ENCODE assay signal across 11 mouse cellular contexts in genomic region chr19:29074802-29075201, GRCm38 (mm10). TPM values are rescaled to one million over a fixed set of nuclear protein-coding genes. Genes with fewer than 3 reads are reported as not detected.
DNase-seq lines count a peak whose midpoint lies in the region; ATAC-seq lines count a peak whose summit lies in the region.
"Had no signal": no experiment of that assay in that cellular context is flagged by ENCODE, and none has a peak within 500 bp of the region (broad histone marks: within the 10 kb centered on the region; RNA-seq: fewer than 3 reads in every experiment).

No protein-coding gene starts in this region.

- intact Hi-C loops in heart, postnatal 14 days (cut with DNase I), result no loop called here

- no peaks in the 10 kb centered on the region for H3K4me1 ChIP-seq in hindbrain, embryonic 15.5 days (replicated peaks)
- H3K4me1 ChIP-seq in hindbrain, embryonic 13.5 days (replicated peaks), result 0 out of 2 replicates have a peak, but pooled peaks cover 4% of the 10 kb centered on the region

- H3K27ac ChIP-seq in hindbrain, embryonic 15.5 days (replicated peaks), result no peak overlapping the region
- H3K27ac ChIP-seq in hindbrain, embryonic 13.5 days, result no peak overlapping the region
- H3K27ac ChIP-seq: embryonic facial prominence, embryonic 15.5 days; liver, embryonic 12.5 days had no signal

- H3K4me2 ChIP-seq in hindbrain, embryonic 15.5 days, result no peak overlapping the region
- H3K4me2 ChIP-seq in hindbrain, embryonic 13.5 days, result no peak overlapping the region
- H3K4me2 ChIP-seq: embryonic facial prominence, embryonic 15.5 days; liver, embryonic 12.5 days had no signal

- H3K9ac ChIP-seq in hindbrain, embryonic 15.5 days, result no peak overlapping the region
- no peak overlapping the region for H3K9ac ChIP-seq in hindbrain, embryonic 13.5 days
- H3K9ac ChIP-seq: embryonic facial prominence, embryonic 15.5 days; liver, embryonic 12.5 days had no signal

- peak; percentile 55 for DNase-seq in right cerebral cortex, postnatal 4 days
- DNase-seq in right cerebral cortex, adult 18-20 months, result no peak
- peak; percentile 37 to 62 for DNase-seq in heart, postnatal 14 days
- no peak for DNase-seq in B cell, adult 2 months
- no peak for DNase-seq in spleen, adult 18-20 months
- DNase-seq in spleen, postnatal 36 days (ENCODE audit: low spot score in 2 of 2), result no peak

- H3K4me3 ChIP-seq in hindbrain, embryonic 15.5 days, result no peak overlapping the region
- no peak overlapping the region for H3K4me3 ChIP-seq in hindbrain, embryonic 13.5 days
- H3K4me3 ChIP-seq: embryonic facial prominence, embryonic 15.5 days; liver, embryonic 12.5 days had no signal

- H3K36me3 ChIP-seq in hindbrain, embryonic 15.5 days, result no peaks in the 10 kb centered on the region
- no peaks in the 10 kb centered on the region for H3K36me3 ChIP-seq in hindbrain, embryonic 13.5 days
- H3K36me3 ChIP-seq: embryonic facial prominence, embryonic 15.5 days had no signal

- peak; percentile 23; the same call in 1 of the 2 replicates for ATAC-seq in hindbrain, embryonic 15.5 days (ENCODE audit: low FRiP score, low read depth)
- ATAC-seq in hindbrain, embryonic 13.5 days (ENCODE audit: low FRiP score), result no peak
- ATAC-seq: liver, embryonic 12.5 days had no signal

- WGBS in hindbrain, embryonic 15.5 days, result 64% methylated on average over 6 of the region's 6 CpGs
- WGBS in hindbrain, embryonic 13.5 days, result 66% methylated on average over 6 of the region's 6 CpGs

- no peaks in the 10 kb centered on the region for H3K27me3 ChIP-seq in hindbrain, embryonic 15.5 days
- H3K27me3 ChIP-seq in hindbrain, embryonic 13.5 days, result no peaks in the 10 kb centered on the region
- H3K27me3 ChIP-seq: CH12.LX; embryonic facial prominence, embryonic 15.5 days; liver, embryonic 12.5 days had no signal

- no peaks in the 10 kb centered on the region for H3K9me3 ChIP-seq in hindbrain, embryonic 15.5 days
- H3K9me3 ChIP-seq in hindbrain, embryonic 13.5 days, result no peaks in the 10 kb centered on the region
- H3K9me3 ChIP-seq: embryonic facial prominence, embryonic 15.5 days; liver, embryonic 12.5 days had no signal

RNA-seq across cellular contexts. Expression of gene Rcl1, which starts 26.4 kb away (rescaled TPM):
- 33.8 and 37.9 TPM in 2 replicates for polyA plus RNA-seq in hindbrain, embryonic 15.5 days (2015; fragmentation: Nextera tagmentation; extraction: Ambion mirVana)
- polyA plus RNA-seq in hindbrain, embryonic 13.5 days (2015; fragmentation: Nextera tagmentation; extraction: Ambion mirVana), result 27.6 and 30.6 TPM in 2 replicates
- total RNA-seq in heart, postnatal 14 days (2021), result 1 to 10 TPM; 5.6 to 6.8 TPM

RNA-seq across cellular contexts. Expression of gene Ak3, which starts 27.0 kb away (rescaled TPM):
- polyA plus RNA-seq in hindbrain, embryonic 15.5 days (2015; fragmentation: Nextera tagmentation; extraction: Ambion mirVana), result 68.5 and 75.3 TPM in 2 replicates
- 60.7 and 61.6 TPM in 2 replicates for polyA plus RNA-seq in hindbrain, embryonic 13.5 days (2015; fragmentation: Nextera tagmentation; extraction: Ambion mirVana)
- 10 to 100 TPM; 86.6 to 88.6 TPM for total RNA-seq in heart, postnatal 14 days (2021)

Comparison
In these comparisons a context has a peak if more than half of its experiments do, and no peak if none do; other contexts are left out.
1. DNase-seq: peak in right cerebral cortex, postnatal 4 days (single experiment) and heart, postnatal 14 days (2 of 2); none in right cerebral cortex, adult 18-20 months (single experiment), B cell, adult 2 months (0 of 2), spleen, adult 18-20 months (0 of 2) and spleen, postnatal 36 days (0 of 2).